Mouse (Mus musculus) frontal cortex, postnatal 14 days (tissue): ENCODE measurements at regions not wholly inside any gene's neighbourhood (a gene's known extent, or its start where the extent isn't known, plus 50 kb on each side); places are given as distances from the start of the nearest gene placed in this dataset.
"Not testable (repeated sequence)": the region's sequence is repeated elsewhere in the genome, so short reads cannot be mapped to it uniquely, and the experiment has no call there.

Source experiments
- DNase-seq, 2 experiments: peaks; one replicate each; pipeline ENCODE4 v3.0.0; 2022; ENCODE audit warnings: low spot score in 2 of 2

DNA sequence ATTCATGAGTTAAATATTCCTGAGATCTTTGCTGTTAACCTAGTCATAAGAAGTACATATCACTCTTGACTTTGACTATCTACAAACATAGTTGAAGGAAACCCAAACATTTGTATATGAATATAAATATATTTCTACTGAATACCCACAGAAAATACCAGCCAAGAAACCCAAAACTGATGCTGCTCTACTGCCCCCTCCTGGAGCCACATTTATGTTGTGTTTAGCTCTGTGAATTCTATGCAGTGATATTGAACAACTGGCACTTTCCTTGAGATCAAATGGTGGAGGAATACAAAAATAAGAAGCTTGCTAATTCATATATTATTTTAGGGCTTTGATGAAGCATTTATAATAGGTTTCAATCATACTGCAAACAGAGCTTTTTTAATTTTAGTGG lies 89.7 kb upstream of the Mageb16 start:
- DNase-seq = peak in 1 of 2 experiments; percentile 6

DNA sequence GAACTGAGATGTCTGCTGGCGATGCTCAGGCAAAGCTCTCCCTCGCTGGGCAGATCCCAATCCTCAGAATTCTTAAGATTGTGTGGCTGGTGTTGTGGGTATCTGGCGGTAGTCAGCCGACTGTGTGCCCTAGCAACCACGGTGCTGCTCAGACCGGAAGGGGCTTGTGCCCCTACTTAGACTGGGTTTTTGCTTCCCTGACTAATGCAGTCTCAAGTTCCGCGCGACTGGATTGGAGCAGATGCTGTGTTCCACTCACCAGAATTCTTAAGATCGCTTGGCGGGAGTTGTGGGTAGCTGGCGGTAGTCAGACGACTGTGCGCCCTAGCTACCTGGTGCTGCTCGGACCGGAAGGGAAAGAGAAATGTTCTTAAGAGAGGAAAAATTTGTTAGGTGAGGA lies 87.4 kb upstream of the Mageb16 start:
- DNase-seq = not testable (repeated sequence)
